In genomic region chr12:77000096-77000704, GRCm38 (mm10) we compare ENCODE assay signal across 8 mouse cellular contexts. TPM values are rescaled to one million over a fixed set of nuclear protein-coding genes. Genes with fewer than 3 reads are reported as not detected.
DNase-seq lines count a peak whose midpoint lies in the region; ATAC-seq and TF ChIP-seq lines count a peak whose summit lies in the region.

No protein-coding gene starts in this region.

- TF ChIP-seq EP300 in MEL (IDR thresholded peaks at IDR 0.05; ENCODE audit: low read depth in 1 of 2, low read length in 2 of 2), result peak in 1 of 2 experiments; percentile 12; a peak in 1 of 4 replicates

- TF ChIP-seq POLR2A in MEL (IDR thresholded peaks at IDR 0.05; ENCODE audit: control insufficient read depth in 1 of 2, insufficient read depth in 1 of 2, low read depth in 1 of 2, low read length in 2 of 2, poor library complexity in 1 of 2), result peak in 1 of 2 experiments; percentile 31; a peak in 1 of 4 replicates
- TF ChIP-seq POLR2A in bone marrow macrophage, adult 2 months (IDR thresholded peaks at IDR 0.05; ENCODE audit: borderline replicate concordance, low read depth, low read length), result no peak

- no peaks in the 10 kb centered on the region for H3K9me3 ChIP-seq in MEL (replicated peaks; ENCODE audit: insufficient read depth, low read length)
- H3K9me3 ChIP-seq in embryonic facial prominence, embryonic 14.5 days (ENCODE audit: control insufficient read depth, low read length), result no peaks in the 10 kb centered on the region
- H3K9me3 ChIP-seq in heart, embryonic 15.5 days (replicated peaks), result no peaks in the 10 kb centered on the region
- H3K9me3 ChIP-seq in lung, embryonic 14.5 days (ENCODE audit: low read depth, low read length), result no peaks in the 10 kb centered on the region

- H3K27me3 ChIP-seq in MEL (ENCODE audit: control insufficient read depth in 1 of 2, insufficient read depth in 2 of 2, low read length in 2 of 2), result no peaks in the 10 kb centered on the region
- H3K27me3 ChIP-seq in embryonic facial prominence, embryonic 14.5 days (replicated peaks; ENCODE audit: control insufficient read depth, insufficient read depth, low read length), result no peaks in the 10 kb centered on the region
- H3K27me3 ChIP-seq in heart, embryonic 15.5 days, result no peaks in the 10 kb centered on the region
- no peaks in the 10 kb centered on the region for H3K27me3 ChIP-seq in lung, embryonic 14.5 days (ENCODE audit: insufficient read depth, low read length)

- peaks cover 10 to 37% of the 10 kb centered on the region in 2 experiments for H3K4me1 ChIP-seq in MEL (ENCODE audit: control insufficient read depth in 1 of 2, insufficient read depth in 2 of 2, low read length in 2 of 2)
- no peaks in the 10 kb centered on the region for H3K4me1 ChIP-seq in bone marrow macrophage, adult 2 months (ENCODE audit: control insufficient read depth, insufficient read depth, low read length)
- peaks cover 3% of the 10 kb centered on the region; the same call in 1 of the 2 replicates for H3K4me1 ChIP-seq in embryonic facial prominence, embryonic 14.5 days (ENCODE audit: control insufficient read depth, insufficient read depth, low read length)
- H3K4me1 ChIP-seq in heart, embryonic 15.5 days (replicated peaks), result peaks cover 3% of the 10 kb centered on the region
- no peaks in the 10 kb centered on the region for H3K4me1 ChIP-seq in lung, embryonic 14.5 days (ENCODE audit: insufficient read depth)

- H3K27ac ChIP-seq in MEL (ENCODE audit: control insufficient read depth, low read depth, low read length), result peak overlapping the region; percentile 66
- H3K27ac ChIP-seq in bone marrow macrophage, adult 2 months (ENCODE audit: insufficient read depth, low read depth, low read length), result no peak overlapping the region
- no peak overlapping the region for H3K27ac ChIP-seq in embryonic facial prominence, embryonic 14.5 days (replicated peaks; ENCODE audit: low read depth, low read length)
- no peak overlapping the region for H3K27ac ChIP-seq in heart, embryonic 15.5 days
- H3K27ac ChIP-seq in lung, embryonic 14.5 days (ENCODE audit: low read depth), result no peak overlapping the region

- WGBS in embryonic facial prominence, embryonic 14.5 days, result 14% methylated on average over 4 of the region's 4 CpGs
- WGBS in heart, embryonic 15.5 days, result 15% methylated on average over 4 of the region's 4 CpGs
- 8% methylated on average over 4 of the region's 4 CpGs for WGBS in lung, embryonic 14.5 days

- ATAC-seq in embryonic facial prominence, embryonic 14.5 days (ENCODE audit: low read depth), result peak; percentile 91
- ATAC-seq in heart, embryonic 15.5 days (replicated peaks; ENCODE audit: insufficient number of reproducible peaks, insufficient read depth, low FRiP score, low read depth), result 0 out of 2 replicates have a peak, but pooled peaks have one; percentile 53
- ATAC-seq in lung, embryonic 14.5 days (ENCODE audit: insufficient read depth), result peak; percentile 82

- peak; percentile 57 to 94 (median 83); a peak in 5 of 6 replicates for TF ChIP-seq CTCF in MEL (IDR thresholded peaks at IDR 0.05 in 2 of 3, conservative IDR thresholded peaks at IDR 0.05 in 1 of 3; ENCODE audit: control insufficient read depth in 1 of 3, insufficient read depth in 1 of 3, low read depth in 2 of 3, low read length in 3 of 3, poor library complexity in 1 of 3, severe bottlenecking in 1 of 3)
- peak; percentile 90 for TF ChIP-seq CTCF in bone marrow macrophage, adult 2 months (IDR thresholded peaks at IDR 0.05; ENCODE audit: low read depth, low read length)
- peak; percentile 83 for TF ChIP-seq CTCF in lung, embryonic 14.5 days (IDR thresholded peaks at IDR 0.05; ENCODE audit: low read depth)

- peak; percentile 97 for TF ChIP-seq RAD21 in MEL (IDR thresholded peaks at IDR 0.05; ENCODE audit: low read depth, low read length)

- peak; percentile 91 for DNase-seq in MEL (ENCODE audit: low read depth, low spot score)
- peak; percentile 78 for DNase-seq in embryonic facial prominence, embryonic 14.5 days (ENCODE audit: low spot score)
- peak; percentile 77 for DNase-seq in kidney, postnatal 10 days
- peak; percentile 85 for DNase-seq in lung, embryonic 14.5 days
- DNase-seq in retina, adult 2 months (ENCODE audit: low read depth, low spot score), result peak; percentile 58
- peak; percentile 23 to 38 for DNase-seq in urinary bladder, postnatal 36 days (ENCODE audit: low spot score in 2 of 2)

- peaks cover 0 to 23% of the 10 kb centered on the region in 2 experiments; a peak in 2 of 4 replicates for H3K36me3 ChIP-seq in MEL (ENCODE audit: control insufficient read depth in 1 of 2, insufficient read depth in 2 of 2, low read length in 2 of 2)
- H3K36me3 ChIP-seq in embryonic facial prominence, embryonic 14.5 days (ENCODE audit: control insufficient read depth, insufficient read depth, low read length), result no peaks in the 10 kb centered on the region
- no peaks in the 10 kb centered on the region for H3K36me3 ChIP-seq in heart, embryonic 15.5 days
- no peaks in the 10 kb centered on the region for H3K36me3 ChIP-seq in lung, embryonic 14.5 days (ENCODE audit: insufficient read depth)

- peak overlapping the region; percentile 49; the same call in 1 of the 2 replicates for H3K9ac ChIP-seq in MEL (ENCODE audit: control insufficient read depth, low read depth, low read length, poor library complexity, severe bottlenecking)
- H3K9ac ChIP-seq in embryonic facial prominence, embryonic 14.5 days (ENCODE audit: low read depth, low read length), result no peak overlapping the region
- H3K9ac ChIP-seq in heart, embryonic 15.5 days, result no peak overlapping the region
- no peak overlapping the region for H3K9ac ChIP-seq in lung, embryonic 14.5 days

- peak overlapping the region in 1 of 2 experiments; percentile 4; a peak in 1 of 4 replicates for H3K4me3 ChIP-seq in MEL (ENCODE audit: control insufficient read depth in 1 of 2, insufficient read depth in 1 of 2, low read depth in 2 of 2, low read length in 2 of 2)
- no peak overlapping the region for H3K4me3 ChIP-seq in bone marrow macrophage, adult 2 months (ENCODE audit: insufficient read depth, low read length)
- H3K4me3 ChIP-seq in embryonic facial prominence, embryonic 14.5 days (ENCODE audit: low read depth, low read length), result no peak overlapping the region
- H3K4me3 ChIP-seq in heart, embryonic 15.5 days, result no peak overlapping the region
- no peak overlapping the region for H3K4me3 ChIP-seq in lung, embryonic 14.5 days (ENCODE audit: low read depth, low read length)

- H3K4me2 ChIP-seq in embryonic facial prominence, embryonic 14.5 days (ENCODE audit: low read depth, low read length), result no peak overlapping the region
- no peak overlapping the region for H3K4me2 ChIP-seq in heart, embryonic 15.5 days
- no peak overlapping the region for H3K4me2 ChIP-seq in lung, embryonic 14.5 days

- no peaks in the 10 kb centered on the region for H3K79me2 ChIP-seq in MEL (ENCODE audit: control insufficient read depth, insufficient read depth, low read length, poor library complexity)

TF ChIP-seq in MEL, 35 proteins besides CTCF, POLR2A, EP300 and RAD21:
- TF ChIP-seq MAFK (IDR thresholded peaks at IDR 0.05; ENCODE audit: borderline replicate concordance, low read depth, low read length) (no peak), BHLHE40 (IDR thresholded peaks at IDR 0.05; ENCODE audit: borderline replicate concordance, low read depth, low read length) (peak; percentile 54; the same call in 1 of the 2 replicates), TCF12 (IDR thresholded peaks at IDR 0.05; ENCODE audit: low read depth, low read length) (no peak), HCFC1 (IDR thresholded peaks at IDR 0.05; ENCODE audit: low read depth, low read length) (no peak), ZC3H11A (IDR thresholded peaks at IDR 0.05; ENCODE audit: low read depth, low read length) (peak; percentile 99), MYC (IDR thresholded peaks at IDR 0.05; ENCODE audit: low read depth, low read length) (no peak), GABPA (IDR thresholded peaks at IDR 0.05; ENCODE audit: low read depth, low read length) (no peak), MYB (IDR thresholded peaks at IDR 0.05; ENCODE audit: low read depth, low read length) (no peak), POLR2AphosphoS2 (IDR thresholded peaks at IDR 0.05; ENCODE audit: low read length) (no peak), MXI1 (IDR thresholded peaks at IDR 0.05; ENCODE audit: low read depth, low read length) (no peak), MAZ (IDR thresholded peaks at IDR 0.05; ENCODE audit: low read depth, low read length) (peak; percentile 86; the same call in 1 of the 2 replicates), JUND (IDR thresholded peaks at IDR 0.05; ENCODE audit: low read depth, low read length) (0 out of 2 replicates have a peak, but pooled peaks have one; percentile 35), ZNF384 (IDR thresholded peaks at IDR 0.05; ENCODE audit: low read depth, low read length) (peak; percentile 54), MAX (IDR thresholded peaks at IDR 0.05; ENCODE audit: low read length) (no peak), SMC3 (IDR thresholded peaks at IDR 0.05; ENCODE audit: low read depth, low read length) (peak; percentile 97), USF1 (IDR thresholded peaks at IDR 0.05; ENCODE audit: low read depth, low read length) (no peak), UBTF (IDR thresholded peaks at IDR 0.05; ENCODE audit: borderline replicate concordance, insufficient read depth, low read depth, low read length) (no peak), NELFE (IDR thresholded peaks at IDR 0.05; ENCODE audit: low read depth, low read length) (no peak), SIN3A (IDR thresholded peaks at IDR 0.05; ENCODE audit: low read length) (peak; percentile 38; the same call in 1 of the 2 replicates)
TF ChIP-seq in MEL: peak in this region for 7.

RNA-seq across cellular contexts. Expression of gene Max, which starts 38.2 kb away (rescaled TPM):
- 44.9 and 48.2 TPM in 2 replicates for total RNA-seq in MEL (2012; rRNA removed)
- polyA plus RNA-seq in MEL (2012; ENCODE audit: insufficient read depth in 1 of 2, insufficient read length in 2 of 2, low read depth in 1 of 2, low replicate concordance in 2 of 2, missing spikeins in 1 of 2), result 100 to 1,000 TPM; 164 to 356 TPM
- polyA plus RNA-seq in bone marrow macrophage, adult 2 months (2012; ENCODE audit: insufficient read depth, insufficient read length, missing spikeins), result 99.5 and 108 TPM in 2 replicates
- polyA plus RNA-seq in embryonic facial prominence, embryonic 14.5 days (2014; fragmentation: Nextera tagmentation; extraction: Ambion mirVana), result 37.1 and 39.3 TPM in 2 replicates
- polyA plus RNA-seq in heart, embryonic 15.5 days (2015; fragmentation: Nextera tagmentation; extraction: Ambion mirVana), result 8.4 and 9.1 TPM in 2 replicates
- polyA plus RNA-seq in lung, embryonic 14.5 days (2014; fragmentation: Nextera tagmentation; extraction: Ambion mirVana), result 23.7 and 25.5 TPM in 2 replicates

Comparison
In these comparisons a context has a peak if more than half of its experiments do, and no peak if none do; other contexts are left out.
1. DNase-seq: peak in every context shown above with its lines; median percentile 91 in MEL; 85 in lung, embryonic 14.5 days; 78 in embryonic facial prominence, embryonic 14.5 days; 77 in kidney, postnatal 10 days; 58 in retina, adult 2 months; 30 in urinary bladder, postnatal 36 days.